Mouse (Mus musculus) stomach, embryonic 16.5 days (tissue): Measurements from ENCODE around the gene Arpc4. TPM values are rescaled to one million over a fixed set of nuclear protein-coding genes. Genes with fewer than 3 reads are reported as not detected.

Experiments used
- ATAC-seq: fragments of 200-750 bp; cut with Nextera tagmentation; 2 replicates; pipeline ENCODE4 v1.8.0; 2017; ENCODE audit warnings: moderate number of reproducible peaks, moderate TSS enrichment; ENCODE audit not compliant: insufficient read depth, low FRiP score
- H3K27ac ChIP-seq: fragments of 300-500 bp; sonication (generic); 2 replicates; pipeline ENCODE4 v1.5.1; 2014; ENCODE audit warnings: low read length
- H3K27me3 ChIP-seq: fragments of 300-500 bp; sonication (generic); 2 replicates; pipeline ENCODE4 v1.6.1; 2014; ENCODE audit warnings: low read length, control low read depth, mixed read lengths; ENCODE audit not compliant: control insufficient read depth, insufficient read depth
- H3K36me3 ChIP-seq: fragments of 300-500 bp; sonication (generic); 2 replicates; pipeline ENCODE4 v1.6.1; 2014; ENCODE audit warnings: low read length; ENCODE audit not compliant: control insufficient read depth, insufficient read depth
- H3K4me1 ChIP-seq: fragments of 300-500 bp; sonication (generic); 2 replicates; pipeline ENCODE4 v1.6.1; 2014; ENCODE audit warnings: low read length, control low read depth, mixed read lengths; ENCODE audit not compliant: control insufficient read depth, insufficient read depth
- H3K4me2 ChIP-seq: fragments of 300-500 bp; sonication (generic); 2 replicates; pipeline ENCODE4 v1.6.1; 2014; ENCODE audit warnings: low read depth, low read length, mixed read lengths
- H3K4me3 ChIP-seq: fragments of 300-500 bp; sonication (generic); replicated peaks from 2 replicates; pipeline ENCODE4 v1.5.1; 2014; ENCODE audit warnings: mild to moderate bottlenecking, low read length
- H3K9ac ChIP-seq: fragments of 300-500 bp; sonication (generic); 2 replicates; pipeline ENCODE4 v1.6.1; 2014; ENCODE audit warnings: low read length
- H3K9me3 ChIP-seq: fragments of 300-500 bp; sonication (generic); replicated peaks from 2 replicates; pipeline ENCODE4 v1.6.1; 2016; ENCODE audit warnings: low read length, control low read depth; ENCODE audit not compliant: control insufficient read depth
- WGBS: fragments of 180-500 bp; shearing (Covaris S2); extraction: QIAGEN DNeasy Blood & Tissue Kit; methylation state at CpG from one replicate; pipeline ENCODE4 v1.1.7; 2014; 5-methylcytosine and 5-hydroxymethylcytosine counted together
- polyA plus RNA-seq: library from polyadenylated mRNA; unstranded; fragments of >200 nt; fragmentation: Nextera tagmentation; extraction: Ambion mirVana; gene quantifications from 2 replicates; pipeline ENCODE4 v1.2.1, GENCODE M21; 2015

Gene Arpc4
- polyA plus RNA-seq, 1 experiment from 2014 or later, result 396 TPM

- no peak for ATAC-seq
- Histone ChIP-seq H3K4me3 (no peak overlapping the region), H3K9me3 (no peaks in the 10 kb centered on the region), H3K36me3 (peaks cover 15% of the 10 kb centered on the region), H3K4me2 (no peak overlapping the region), H3K27ac (no peak overlapping the region), H3K4me1 (0 out of 2 replicates have a peak, but pooled peaks cover 6% of the 10 kb centered on the region), H3K9ac (no peak overlapping the region), H3K27me3 (no peaks in the 10 kb centered on the region)
- 84% methylated on average over 4 of the region's 4 CpGs for WGBS
Measured at GRCm38 (mm10) chr6:113373491-113373890, 4.4 kb upstream of the Arpc4 start.

DNA sequence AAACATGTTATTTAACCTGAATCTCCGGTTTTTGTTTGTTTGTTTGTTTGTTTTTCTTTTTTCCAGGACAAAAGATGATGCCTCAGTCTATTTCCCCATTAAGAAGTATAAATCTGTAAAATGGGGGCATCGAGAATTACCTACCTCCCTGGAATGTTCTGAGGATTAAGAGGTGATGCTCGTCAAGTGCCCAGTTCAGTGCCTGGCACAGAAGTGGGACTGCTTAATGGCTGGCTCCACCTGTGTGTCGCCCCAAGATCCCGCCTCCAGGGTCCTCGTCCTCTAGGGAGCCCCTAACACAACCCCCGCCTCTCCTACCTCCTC lies 781 bp upstream of the Arpc4 start:
- peak overlapping the region; percentile 100 for H3K4me3 ChIP-seq
- 5% methylated on average over 7 of the region's 7 CpGs for WGBS
- no peaks in the 10 kb centered on the region for H3K27me3 ChIP-seq
- no peak for ATAC-seq
- H3K4me1 ChIP-seq, result peaks cover 15% of the 10 kb centered on the region; the same call in 1 of the 2 replicates
- peak overlapping the region; percentile 98 for H3K27ac ChIP-seq
- no peaks in the 10 kb centered on the region for H3K9me3 ChIP-seq
- H3K4me2 ChIP-seq, result peak overlapping the region; percentile 72
- H3K9ac ChIP-seq, result peak overlapping the region; percentile 96
- peaks cover 26% of the 10 kb centered on the region for H3K36me3 ChIP-seq

GRCm38 (mm10) chr6:113379246-113379645 lies 1.3 kb downstream of the Arpc4 start:
- H3K9me3 ChIP-seq, result no peaks in the 10 kb centered on the region
- peak overlapping the region; percentile 100 for H3K4me3 ChIP-seq
- H3K27me3 ChIP-seq, result no peaks in the 10 kb centered on the region
- H3K4me2 ChIP-seq, result peak overlapping the region; percentile 85
- H3K27ac ChIP-seq, result no peak overlapping the region
- no peak for ATAC-seq
- peak overlapping the region; percentile 7; the same call in 1 of the 2 replicates for H3K9ac ChIP-seq
- H3K4me1 ChIP-seq, result peaks cover 15% of the 10 kb centered on the region; the same call in 1 of the 2 replicates
- WGBS, result 65% methylated on average over 6 of the region's 6 CpGs
- H3K36me3 ChIP-seq, result peaks cover 38% of the 10 kb centered on the region

DNA sequence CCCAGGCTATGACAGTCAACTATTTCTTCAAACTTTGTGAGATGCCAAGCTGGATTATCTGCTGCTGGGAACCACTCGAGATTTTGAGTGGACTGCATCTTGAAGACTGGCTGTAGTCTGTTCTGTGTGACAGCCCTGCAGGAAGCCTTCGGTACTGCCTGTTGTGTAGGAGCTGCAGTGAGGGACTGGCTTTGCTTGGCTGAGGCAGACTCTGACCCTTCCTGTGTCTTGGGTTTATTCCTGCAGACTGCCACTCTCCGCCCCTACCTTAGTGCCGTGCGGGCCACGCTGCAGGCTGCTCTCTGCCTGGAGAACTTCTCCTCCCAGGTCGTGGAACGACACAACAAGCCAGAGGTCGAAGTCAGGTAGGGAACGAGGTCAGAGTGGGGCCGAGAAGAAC lies 2.6 kb downstream of the Arpc4 start:
- Histone ChIP-seq H3K4me1 (peaks cover 15% of the 10 kb centered on the region; the same call in 1 of the 2 replicates), H3K36me3 (peaks cover 40% of the 10 kb centered on the region), H3K9ac (no peak overlapping the region), H3K4me3 (no peak overlapping the region), H3K27ac (no peak overlapping the region), H3K4me2 (no peak overlapping the region), H3K27me3 (no peaks in the 10 kb centered on the region), H3K9me3 (no peaks in the 10 kb centered on the region)
- ATAC-seq, result no peak
- 94% methylated on average over 11 of the region's 11 CpGs for WGBS

- no peak overlapping the region for H3K4me3 ChIP-seq
- H3K4me2 ChIP-seq, result no peak overlapping the region
- no peaks in the 10 kb centered on the region for H3K9me3 ChIP-seq
- peaks cover 56% of the 10 kb centered on the region for H3K36me3 ChIP-seq
- H3K4me1 ChIP-seq, result peaks cover 5% of the 10 kb centered on the region; the same call in 1 of the 2 replicates
- H3K27ac ChIP-seq, result no peak overlapping the region
- no peak overlapping the region for H3K9ac ChIP-seq
- 89% methylated on average over 8 of the region's 8 CpGs for WGBS
- H3K27me3 ChIP-seq, result no peaks in the 10 kb centered on the region
- ATAC-seq, result no peak
Measured at GRCm38 (mm10) chr6:113384351-113384927, 6.5 kb downstream of the Arpc4 start.

- Histone ChIP-seq H3K4me1 (no peaks in the 10 kb centered on the region), H3K27me3 (no peaks in the 10 kb centered on the region), H3K9me3 (no peaks in the 10 kb centered on the region), H3K36me3 (peaks cover 62% of the 10 kb centered on the region), H3K9ac (no peak overlapping the region), H3K4me3 (no peak overlapping the region), H3K4me2 (no peak overlapping the region), H3K27ac (no peak overlapping the region)
- no peak for ATAC-seq
- WGBS, result 76% methylated on average over 11 of the region's 11 CpGs
Measured at GRCm38 (mm10) chr6:113385160-113385714, 7.3 kb downstream of the Arpc4 start.

DNA sequence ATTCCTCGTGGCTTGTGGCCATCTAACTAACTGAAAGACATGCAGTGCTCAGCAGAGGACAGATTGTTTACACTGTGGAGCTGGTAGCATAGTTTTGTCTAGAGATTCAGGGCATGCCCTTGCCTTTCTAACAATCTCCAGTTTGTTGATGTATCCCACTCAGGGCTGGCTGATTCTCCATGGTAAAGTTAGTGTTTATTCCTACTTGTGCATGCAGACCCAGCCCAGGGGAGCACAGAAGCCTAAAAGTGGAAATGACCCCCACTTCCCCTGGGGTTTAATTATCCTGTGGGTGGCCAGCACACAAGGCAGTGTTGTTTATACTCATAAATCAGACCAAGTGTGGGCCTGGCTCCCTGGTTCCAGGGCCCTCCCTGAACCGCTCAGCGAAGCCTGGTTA lies 8.1 kb downstream of the Arpc4 start:
- ATAC-seq, result peak; percentile 18; the same call in 1 of the 2 replicates
- no peak overlapping the region for H3K4me3 ChIP-seq
- H3K27me3 ChIP-seq, result no peaks in the 10 kb centered on the region
- H3K27ac ChIP-seq, result no peak overlapping the region
- no peaks in the 10 kb centered on the region for H3K4me1 ChIP-seq
- no peak overlapping the region for H3K9ac ChIP-seq
- H3K36me3 ChIP-seq, result peaks cover 58% of the 10 kb centered on the region
- WGBS, result 42% methylated on average over 3 of the region's 3 CpGs
- no peaks in the 10 kb centered on the region for H3K9me3 ChIP-seq
- no peak overlapping the region for H3K4me2 ChIP-seq

- H3K36me3 ChIP-seq, result peaks cover 39% of the 10 kb centered on the region
- no peak within 1 kb of the TSS for H3K9ac ChIP-seq
- H3K9me3 ChIP-seq, result no peaks in the 10 kb centered on the region
- no peak for ATAC-seq
- H3K4me1 ChIP-seq, result peaks cover 4% of the 10 kb centered on the region; the same call in 1 of the 2 replicates
- H3K4me3 ChIP-seq, result no peak within 1 kb of the TSS
- H3K4me2 ChIP-seq, result no peak within 1 kb of the TSS
- no peaks in the 10 kb centered on the region for H3K27me3 ChIP-seq
- WGBS, result 67% methylated on average over 8 of the region's 8 CpGs
- no peak within 1 kb of the TSS for H3K27ac ChIP-seq
Measured at GRCm38 (mm10) chr6:113388960-113389359, 11.0 kb downstream of the Arpc4 start, which contains the start of gene Ttll3. Gene Ttll3 (plus strand): TSS chr6:113389260.

GRCm38 (mm10) chr6:113390715-113391114 lies 12.8 kb downstream of the Arpc4 start:
- Histone ChIP-seq H3K27me3 (no peaks in the 10 kb centered on the region), H3K9ac (no peak overlapping the region), H3K4me2 (no peak overlapping the region), H3K27ac (no peak overlapping the region), H3K9me3 (no peaks in the 10 kb centered on the region), H3K4me3 (no peak overlapping the region), H3K36me3 (peaks cover 24% of the 10 kb centered on the region), H3K4me1 (peaks cover 4% of the 10 kb centered on the region; the same call in 1 of the 2 replicates)
- no peak for ATAC-seq
- 91% methylated on average over 3 of the region's 3 CpGs for WGBS
